ENCODE assay signal across 11 mouse cellular contexts in genomic region chr8:120176605-120177004, GRCm38 (mm10). TPM values are rescaled to one million over a fixed set of nuclear protein-coding genes. Genes with fewer than 3 reads are reported as not detected.
DNase-seq lines count a peak whose midpoint lies in the region; ATAC-seq and TF ChIP-seq lines count a peak whose summit lies in the region.
"Had no signal": no experiment of that assay in that cellular context is flagged by ENCODE, and none has a peak within 500 bp of the region (broad histone marks: within the 10 kb centered on the region; RNA-seq: fewer than 3 reads in every experiment).

No protein-coding gene starts in this region.

- H3K9ac ChIP-seq in intestine, embryonic 16.5 days (ENCODE audit: low read depth, low read length): no peak overlapping the region
- no peak overlapping the region for H3K9ac ChIP-seq in intestine, postnatal 0 days (ENCODE audit: low read depth, low read length)
- no peak overlapping the region for H3K9ac ChIP-seq in embryonic facial prominence, embryonic 14.5 days (ENCODE audit: low read depth, low read length)
- H3K9ac ChIP-seq in hindbrain, embryonic 16.5 days (ENCODE audit: low read depth, low read length): no peak overlapping the region
- peak overlapping the region; percentile 17; the same call in 1 of the 2 replicates for H3K9ac ChIP-seq in neural tube, embryonic 14.5 days (replicated peaks; ENCODE audit: low read depth, low read length)
- H3K9ac ChIP-seq: liver, embryonic 13.5 days had no signal

- peaks cover 5% of the 10 kb centered on the region; the same call in 1 of the 2 replicates for H3K27me3 ChIP-seq in intestine, embryonic 16.5 days (replicated peaks; ENCODE audit: control insufficient read depth, insufficient read depth, low read length)
- peaks cover 21% of the 10 kb centered on the region; the same call in 1 of the 2 replicates for H3K27me3 ChIP-seq in intestine, postnatal 0 days (replicated peaks; ENCODE audit: control insufficient read depth, insufficient read depth, low read length)
- peaks cover 8% of the 10 kb centered on the region for H3K27me3 ChIP-seq in embryonic facial prominence, embryonic 14.5 days (replicated peaks; ENCODE audit: control insufficient read depth, insufficient read depth, low read length)
- H3K27me3 ChIP-seq in hindbrain, embryonic 16.5 days (replicated peaks; ENCODE audit: control insufficient read depth, insufficient read depth, low read length): no peaks in the 10 kb centered on the region
- H3K27me3 ChIP-seq in neural tube, embryonic 14.5 days (ENCODE audit: control insufficient read depth, insufficient read depth, low read length): peaks cover 4% of the 10 kb centered on the region; the same call in 1 of the 2 replicates

- no peaks in the 10 kb centered on the region for H3K9me3 ChIP-seq in intestine, embryonic 16.5 days (ENCODE audit: control insufficient read depth, low read length)
- no peaks in the 10 kb centered on the region for H3K9me3 ChIP-seq in intestine, postnatal 0 days (ENCODE audit: control insufficient read depth)
- no peaks in the 10 kb centered on the region for H3K9me3 ChIP-seq in embryonic facial prominence, embryonic 14.5 days (ENCODE audit: control insufficient read depth, low read length)
- H3K9me3 ChIP-seq in hindbrain, embryonic 16.5 days (ENCODE audit: control insufficient read depth, low read length): no peaks in the 10 kb centered on the region
- H3K9me3 ChIP-seq in neural tube, embryonic 14.5 days (ENCODE audit: control insufficient read depth, low read length): no peaks in the 10 kb centered on the region
- H3K9me3 ChIP-seq: liver, embryonic 13.5 days had no signal

- 50% methylated on average over 4 of the region's 4 CpGs for WGBS in intestine, embryonic 16.5 days
- 50% methylated on average over 4 of the region's 4 CpGs for WGBS in intestine, postnatal 0 days
- 34% methylated on average over 4 of the region's 4 CpGs for WGBS in embryonic facial prominence, embryonic 14.5 days
- WGBS in hindbrain, embryonic 16.5 days: 17% methylated on average over 4 of the region's 4 CpGs
- 7% methylated on average over 4 of the region's 4 CpGs for WGBS in neural tube, embryonic 14.5 days

- TF ChIP-seq CTCF in intestine, postnatal 0 days (IDR thresholded peaks at IDR 0.05; ENCODE audit: low read depth): no peak

- no peak for ATAC-seq in intestine, embryonic 16.5 days
- no peak for ATAC-seq in intestine, postnatal 0 days
- no peak for ATAC-seq in embryonic facial prominence, embryonic 14.5 days (ENCODE audit: low read depth)
- ATAC-seq in hindbrain, embryonic 16.5 days: 0 out of 2 replicates have a peak, but pooled peaks have one; percentile 1
- ATAC-seq in neural tube, embryonic 14.5 days (ENCODE audit: low read depth): 0 out of 2 replicates have a peak, but pooled peaks have one; percentile 2

- H3K4me2 ChIP-seq in intestine, embryonic 16.5 days (ENCODE audit: low read depth, low read length): no peak overlapping the region
- no peak overlapping the region for H3K4me2 ChIP-seq in intestine, postnatal 0 days (replicated peaks; ENCODE audit: low read depth)
- H3K4me2 ChIP-seq in embryonic facial prominence, embryonic 14.5 days (ENCODE audit: low read depth, low read length): peak overlapping the region; percentile 52; the same call in 1 of the 2 replicates
- H3K4me2 ChIP-seq in hindbrain, embryonic 16.5 days (ENCODE audit: low read length): no peak overlapping the region; the same call in 1 of the 2 replicates
- H3K4me2 ChIP-seq in neural tube, embryonic 14.5 days (ENCODE audit: low read depth, low read length): peak overlapping the region; percentile 40; the same call in 1 of the 2 replicates
- H3K4me2 ChIP-seq: liver, embryonic 13.5 days had no signal

- 0 out of 2 replicates have a peak overlapping the region, but pooled peaks have one; percentile 4 for H3K27ac ChIP-seq in intestine, embryonic 16.5 days (ENCODE audit: low read length)
- H3K27ac ChIP-seq in intestine, postnatal 0 days (ENCODE audit: low read depth, low read length): no peak overlapping the region
- H3K27ac ChIP-seq in embryonic facial prominence, embryonic 14.5 days (replicated peaks; ENCODE audit: low read depth, low read length): no peak overlapping the region; the same call in 1 of the 2 replicates
- H3K27ac ChIP-seq in hindbrain, embryonic 16.5 days (ENCODE audit: low read depth, low read length): no peak overlapping the region
- H3K27ac ChIP-seq in neural tube, embryonic 14.5 days (ENCODE audit: low read depth, low read length): peak overlapping the region; percentile 67
- H3K27ac ChIP-seq: liver, embryonic 13.5 days had no signal

- DNase-seq in embryonic facial prominence, embryonic 14.5 days (ENCODE audit: low spot score): no peak
- DNase-seq in frontal cortex, adult 2 months (ENCODE audit: extremely low spot score in 1 of 2, low spot score in 1 of 2): no peak
- no peak for DNase-seq in adrenal gland, postnatal 36 days
- no peak for DNase-seq in layer of hippocampus, adult 9-11 months
- DNase-seq: liver, embryonic 13.5 days had no signal

- H3K36me3 ChIP-seq in intestine, embryonic 16.5 days (ENCODE audit: control insufficient read depth, insufficient read depth, low read length): no peaks in the 10 kb centered on the region
- H3K36me3 ChIP-seq in intestine, postnatal 0 days (ENCODE audit: control insufficient read depth, insufficient read depth): no peaks in the 10 kb centered on the region
- H3K36me3 ChIP-seq in embryonic facial prominence, embryonic 14.5 days (ENCODE audit: control insufficient read depth, insufficient read depth, low read length): no peaks in the 10 kb centered on the region
- H3K36me3 ChIP-seq in hindbrain, embryonic 16.5 days (ENCODE audit: control insufficient read depth, insufficient read depth, low read length): no peaks in the 10 kb centered on the region
- no peaks in the 10 kb centered on the region for H3K36me3 ChIP-seq in neural tube, embryonic 14.5 days (ENCODE audit: control insufficient read depth, insufficient read depth, low read length)
- H3K36me3 ChIP-seq: liver, embryonic 13.5 days had no signal

- H3K4me1 ChIP-seq in intestine, embryonic 16.5 days (ENCODE audit: control insufficient read depth, insufficient read depth, low read length): peaks cover 29% of the 10 kb centered on the region
- no peaks in the 10 kb centered on the region; the same call in 1 of the 2 replicates for H3K4me1 ChIP-seq in intestine, postnatal 0 days (replicated peaks; ENCODE audit: control insufficient read depth, insufficient read depth, low read length)
- peaks cover 17% of the 10 kb centered on the region for H3K4me1 ChIP-seq in embryonic facial prominence, embryonic 14.5 days (ENCODE audit: control insufficient read depth, insufficient read depth, low read length)
- H3K4me1 ChIP-seq in hindbrain, embryonic 16.5 days (ENCODE audit: control insufficient read depth, insufficient read depth, low read depth, low read length): peaks cover 29% of the 10 kb centered on the region
- H3K4me1 ChIP-seq in neural tube, embryonic 14.5 days (ENCODE audit: control insufficient read depth, insufficient read depth, low read length): peaks cover 23% of the 10 kb centered on the region
- H3K4me1 ChIP-seq: liver, embryonic 13.5 days had no signal

- H3K4me3 ChIP-seq in intestine, embryonic 16.5 days (ENCODE audit: low read length): no peak overlapping the region
- H3K4me3 ChIP-seq in intestine, postnatal 0 days (ENCODE audit: low read depth, low read length): no peak overlapping the region
- no peak overlapping the region for H3K4me3 ChIP-seq in embryonic facial prominence, embryonic 14.5 days (ENCODE audit: low read depth, low read length)
- H3K4me3 ChIP-seq in hindbrain, embryonic 16.5 days (ENCODE audit: low read length): no peak overlapping the region
- H3K4me3 ChIP-seq in neural tube, embryonic 14.5 days (ENCODE audit: low read depth, low read length): no peak overlapping the region
- H3K4me3 ChIP-seq: liver, embryonic 13.5 days had no signal

RNA-seq across cellular contexts. Expression of gene Fam92b, which starts 0.7 kb away (rescaled TPM):
- 0.55 and 0.67 TPM in 2 replicates for polyA plus RNA-seq in intestine, embryonic 16.5 days (2015; fragmentation: Nextera tagmentation; extraction: Ambion mirVana)
- polyA plus RNA-seq in intestine, postnatal 0 days (2015; fragmentation: Nextera tagmentation; extraction: Ambion mirVana): 0.29 TPM in 1 of 2 replicates, not detected in the other
- 2.4 and 3.5 TPM in 2 replicates for polyA plus RNA-seq in embryonic facial prominence, embryonic 14.5 days (2014; fragmentation: Nextera tagmentation; extraction: Ambion mirVana)
- polyA plus RNA-seq in hindbrain, embryonic 16.5 days (2015; fragmentation: Nextera tagmentation; extraction: Ambion mirVana): 1.8 and 2.6 TPM in 2 replicates
- polyA plus RNA-seq in neural tube, embryonic 14.5 days (2014; fragmentation: Nextera tagmentation; extraction: Ambion mirVana): 1.7 TPM in 2 replicates
- polyA plus RNA-seq in frontal cortex, adult 2 months (2012; rRNA removed): 1.1 and 1.2 TPM in 2 replicates
- total RNA-seq in adrenal gland, postnatal 36 days (2021): 1 to 10 TPM in 1 of 2 experiments, under 1 TPM in 1; 0.53 to 1.2 TPM
- total RNA-seq: heart, postnatal 25 days; megakaryocyte-erythroid progenitor cell, adult 5-6 weeks had no signal
- polyA plus RNA-seq: liver, embryonic 13.5 days had no signal

RNA-seq across cellular contexts. Expression of gene Gse1, which starts 51.7 kb away (rescaled TPM):
- 7.3 and 8.3 TPM in 2 replicates for polyA plus RNA-seq in intestine, embryonic 16.5 days (2015; fragmentation: Nextera tagmentation; extraction: Ambion mirVana)
- 6.4 and 7.8 TPM in 2 replicates for polyA plus RNA-seq in intestine, postnatal 0 days (2015; fragmentation: Nextera tagmentation; extraction: Ambion mirVana)
- 8.7 and 11.3 TPM in 2 replicates for polyA plus RNA-seq in embryonic facial prominence, embryonic 14.5 days (2014; fragmentation: Nextera tagmentation; extraction: Ambion mirVana)
- polyA plus RNA-seq in hindbrain, embryonic 16.5 days (2015; fragmentation: Nextera tagmentation; extraction: Ambion mirVana): 10.7 and 14.8 TPM in 2 replicates
- 19.2 and 23.3 TPM in 2 replicates for polyA plus RNA-seq in neural tube, embryonic 14.5 days (2014; fragmentation: Nextera tagmentation; extraction: Ambion mirVana)
- polyA plus RNA-seq in frontal cortex, adult 2 months (2012; rRNA removed): 56.7 and 57.1 TPM in 2 replicates
- total RNA-seq in adrenal gland, postnatal 36 days (2021): 10 to 100 TPM; 25.9 to 30.2 TPM

Comparison
In these comparisons a context has a peak if more than half of its experiments do, and no peak if none do; other contexts are left out.
1. H3K27ac ChIP-seq: peak in intestine, embryonic 16.5 days (single experiment) and neural tube, embryonic 14.5 days (single experiment); none in intestine, postnatal 0 days (single experiment), embryonic facial prominence, embryonic 14.5 days (single experiment) and hindbrain, embryonic 16.5 days (single experiment).
2. ATAC-seq: peak in hindbrain, embryonic 16.5 days (single experiment) and neural tube, embryonic 14.5 days (single experiment); none in intestine, embryonic 16.5 days (single experiment), intestine, postnatal 0 days (single experiment) and embryonic facial prominence, embryonic 14.5 days (single experiment).
3. H3K4me2 ChIP-seq: peak in embryonic facial prominence, embryonic 14.5 days (single experiment) and neural tube, embryonic 14.5 days (single experiment); none in intestine, embryonic 16.5 days (single experiment), intestine, postnatal 0 days (single experiment) and hindbrain, embryonic 16.5 days (single experiment).